Mouse (Mus musculus): ENCODE measurements around the gene Otub2. TPM values are rescaled to one million over a fixed set of nuclear protein-coding genes. Genes with fewer than 3 reads are reported as not detected.

Otub2 gene
- polyA plus RNA-seq, 1 experiment from 2014 or later, result 26.2 TPM

Other genes with a start within 250 kb of the Otub2 start
- gene Prima1, start 146.5 kb upstream of the Otub2 start, polyA plus RNA-seq (2016; fragmentation: Nextera tagmentation; extraction: Ambion mirVana), result not detected in 2 replicates
- gene Fam181a, start 77.7 kb upstream of the Otub2 start, polyA plus RNA-seq (2016; fragmentation: Nextera tagmentation; extraction: Ambion mirVana), result not detected in 2 replicates
- 1.1 and 1.2 TPM in 2 replicates for gene Asb2, start 32.7 kb upstream of the Otub2 start, polyA plus RNA-seq (2016; fragmentation: Nextera tagmentation; extraction: Ambion mirVana)
- gene 9330161L09Rik, start 19.1 kb downstream of the Otub2 start, polyA plus RNA-seq (2016; fragmentation: Nextera tagmentation; extraction: Ambion mirVana), result 0.18 and 0.24 TPM in 2 replicates
- 69.1 and 72.6 TPM in 2 replicates for gene Ddx24, start 37.1 kb downstream of the Otub2 start, polyA plus RNA-seq (2016; fragmentation: Nextera tagmentation; extraction: Ambion mirVana)
- 9.8 and 11.6 TPM in 2 replicates for gene Ifi27, start 45.5 kb downstream of the Otub2 start, polyA plus RNA-seq (2016; fragmentation: Nextera tagmentation; extraction: Ambion mirVana)
- gene Ifi27l2a, start 55.0 kb downstream of the Otub2 start, polyA plus RNA-seq (2016; fragmentation: Nextera tagmentation; extraction: Ambion mirVana), result 1.4 and 1.6 TPM in 2 replicates
- gene Ifi27l2b, start 68.5 kb downstream of the Otub2 start, polyA plus RNA-seq (2016; fragmentation: Nextera tagmentation; extraction: Ambion mirVana), result not detected in 2 replicates
- 1.8 and 2.3 TPM in 2 replicates for gene Ppp4r4, start 143.6 kb downstream of the Otub2 start, polyA plus RNA-seq (2016; fragmentation: Nextera tagmentation; extraction: Ambion mirVana)
- 24.0 and 26.4 TPM in 2 replicates for gene Serpina10, start 242.8 kb downstream of the Otub2 start, polyA plus RNA-seq (2016; fragmentation: Nextera tagmentation; extraction: Ambion mirVana)

All from liver, embryonic 12.5 days (tissue).